Mouse (Mus musculus) macrophage (primary cell): Measurements from ENCODE around the gene Olfr91. TPM values are rescaled to one million over a fixed set of nuclear protein-coding genes. Genes with fewer than 3 reads are reported as not detected.

ENCODE experiments used
- H3K27ac ChIP-seq: fragments of 350-480 bp; formaldehyde crosslinking; 2 replicates; pipeline ENCODE4 v1.9.0; 2021
- H3K36me3 ChIP-seq: fragments of 350-480 bp; formaldehyde crosslinking; 2 replicates; pipeline ENCODE4 v1.9.0; 2021; ENCODE audit errors: inconsistent target
- H3K4me3 ChIP-seq: fragments of 350-480 bp; formaldehyde crosslinking; 2 replicates; pipeline ENCODE4 v1.9.0; 2021; ENCODE audit errors: inconsistent target
- H3K79me2 ChIP-seq: fragments of 350-480 bp; formaldehyde crosslinking; 2 replicates; pipeline ENCODE4 v1.9.0; 2021; ENCODE audit errors: inconsistent target
- WGBS: methylation state at CpG from one replicate; pipeline ENCODE4 v1.1.7; 2026; ENCODE audit warnings: inconsistent platforms; ENCODE audit not compliant: missing documents; 5-methylcytosine and 5-hydroxymethylcytosine counted together
- polyA plus RNA-seq: library from polyadenylated mRNA; stranded (reverse); fragments of 250-400 nt; gene quantifications from 3 replicates; pipeline ENCODE4 v1.2.4, GENCODE M21; 2018; ENCODE audit warnings: inconsistent platforms

Gene Olfr91
- polyA plus RNA-seq, 1 experiment from 2014 or later: not detected

- H3K27ac ChIP-seq: no peak overlapping the region
- H3K4me3 ChIP-seq: no peak overlapping the region
- H3K79me2 ChIP-seq: no peaks in the 10 kb centered on the region
- no peaks in the 10 kb centered on the region for H3K36me3 ChIP-seq
- 90% methylated on average over 19 of the region's 19 CpGs for WGBS
Observed at GRCm38 (mm10) chr17:37047332-37047976, 50.6 kb downstream of the Olfr91 start.

DNA sequence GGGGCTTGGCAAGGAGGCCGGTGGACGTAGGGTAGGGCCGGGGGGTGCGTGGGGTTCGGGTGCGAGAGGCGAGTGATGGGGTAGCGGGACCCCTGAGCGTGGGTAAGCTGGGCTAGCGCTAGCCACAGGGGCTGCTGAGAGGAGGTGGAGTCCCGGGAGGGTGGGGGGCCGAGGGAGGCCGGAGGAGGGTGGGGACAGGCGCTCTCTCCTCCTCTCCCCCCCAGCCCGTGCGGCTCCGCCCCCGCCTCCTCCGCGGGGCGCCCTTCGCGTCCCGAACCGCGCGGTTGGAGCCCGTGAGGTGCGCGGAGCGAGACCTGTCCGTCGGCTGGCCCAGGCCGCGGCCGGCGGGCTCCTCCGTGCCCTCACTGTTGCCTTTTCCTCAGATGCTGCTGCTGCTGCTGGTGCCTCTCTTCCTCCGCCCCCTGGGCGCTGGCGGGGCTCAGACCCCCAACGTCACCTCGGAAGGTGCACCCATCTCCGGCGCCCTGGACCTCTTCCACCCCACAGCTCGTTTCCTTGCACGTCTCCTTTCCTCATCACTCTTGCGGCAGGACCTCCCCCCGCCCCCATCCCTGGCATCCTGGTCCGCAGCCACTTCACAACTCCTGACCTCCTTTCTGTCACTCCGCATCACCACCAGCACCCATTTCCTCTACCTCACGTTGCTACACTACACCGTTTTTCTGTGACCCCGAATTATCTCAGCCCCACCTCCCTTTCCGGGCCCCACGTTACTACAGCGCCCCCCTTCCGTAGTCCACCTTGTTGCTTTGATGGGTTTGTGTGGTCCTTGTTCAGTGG is 51.6 kb downstream of the Olfr91 start:
- no peaks in the 10 kb centered on the region for H3K36me3 ChIP-seq
- H3K79me2 ChIP-seq: no peaks in the 10 kb centered on the region
- 2% methylated on average over 50 of the region's 58 CpGs for WGBS
- H3K27ac ChIP-seq: no peak overlapping the region
- H3K4me3 ChIP-seq: no peak overlapping the region

- H3K27ac ChIP-seq: no peak within 1 kb of the TSS
- H3K79me2 ChIP-seq: no peaks in the 10 kb centered on the region
- H3K36me3 ChIP-seq: no peaks in the 10 kb centered on the region
- H3K4me3 ChIP-seq: no peak within 1 kb of the TSS
- WGBS: under 1% methylated on average over 46 of the region's 55 CpGs
Observed at GRCm38 (mm10) chr17:37045611-37046311, 52.3 kb downstream of the Olfr91 start, which contains the start of gene Gabbr1. Gene Gabbr1, plus strand, starts transcription at chr17:37045966.

GRCm38 (mm10) chr17:37044651-37045244 is 53.3 kb downstream of the Olfr91 start:
- H3K27ac ChIP-seq: no peak overlapping the region
- no peak overlapping the region for H3K4me3 ChIP-seq
- H3K36me3 ChIP-seq: no peaks in the 10 kb centered on the region
- 10% methylated on average over 7 of the region's 7 CpGs for WGBS
- no peaks in the 10 kb centered on the region for H3K79me2 ChIP-seq

Other genes with a start within 250 kb of the Olfr91 start
- gene Trim15, start 231.1 kb downstream of the Olfr91 start, polyA plus RNA-seq: not detected in 3 replicates
- gene Trim10, start 228.7 kb downstream of the Olfr91 start, polyA plus RNA-seq: not detected in 3 replicates
- not detected in 3 replicates for gene Trim40, start 208.2 kb downstream of the Olfr91 start, polyA plus RNA-seq
- gene Trim31, start 200.2 kb downstream of the Olfr91 start, polyA plus RNA-seq: not detected in 3 replicates
- gene Rnf39, start 155.4 kb downstream of the Olfr91 start, polyA plus RNA-seq: not detected in 3 replicates
- gene Ppp1r11, start 146.5 kb downstream of the Olfr91 start, polyA plus RNA-seq: 42.9 to 61.6 TPM (median 57.7 TPM) in 3 replicates
- gene Znrd1, start 139.7 kb downstream of the Olfr91 start, polyA plus RNA-seq: 17.7 to 36.4 TPM (median 32.4 TPM) in 3 replicates
- 5.5 to 12.4 TPM (median 5.9 TPM) in 3 replicates for gene Znrd1as, start 139.7 kb downstream of the Olfr91 start, polyA plus RNA-seq
- not detected in 3 replicates for gene 2410137M14Rik, start 117.0 kb downstream of the Olfr91 start, polyA plus RNA-seq
- gene H2-M5, start 108.7 kb downstream of the Olfr91 start, polyA plus RNA-seq: not detected in 3 replicates
- not detected in 3 replicates for gene Zfp57, start 97.1 kb downstream of the Olfr91 start, polyA plus RNA-seq
- gene Mog, start 74.9 kb downstream of the Olfr91 start, polyA plus RNA-seq: not detected in 3 replicates
- gene Gabbr1, start 52.3 kb downstream of the Olfr91 start, polyA plus RNA-seq: 0.44 to 0.87 TPM (median 0.59 TPM) in 3 replicates
- not detected in 3 replicates for gene Olfr90, start 9.8 kb downstream of the Olfr91 start, polyA plus RNA-seq
- gene Olfr92, start 21.8 kb upstream of the Olfr91 start, polyA plus RNA-seq: not detected in 3 replicates
- not detected in 3 replicates for gene Olfr93, start 63.2 kb upstream of the Olfr91 start, polyA plus RNA-seq
- gene Ubd, start 95.6 kb upstream of the Olfr91 start, polyA plus RNA-seq: not detected in 3 replicates
- not detected in 3 replicates for gene Olfr94, start 102.7 kb upstream of the Olfr91 start, polyA plus RNA-seq
- gene Olfr95, start 114.8 kb upstream of the Olfr91 start, polyA plus RNA-seq: not detected in 3 replicates
- gene Olfr96, start 121.9 kb upstream of the Olfr91 start, polyA plus RNA-seq: not detected in 3 replicates
- gene Olfr97, start 139.1 kb upstream of the Olfr91 start, polyA plus RNA-seq: not detected in 3 replicates
- gene Olfr98, start 165.5 kb upstream of the Olfr91 start, polyA plus RNA-seq: not detected in 3 replicates
- gene H2-M3, start 171.9 kb upstream of the Olfr91 start, polyA plus RNA-seq: 27.9 to 59.9 TPM (median 48.4 TPM) in 3 replicates
- not detected in 3 replicates for gene Olfr99, start 185.2 kb upstream of the Olfr91 start, polyA plus RNA-seq
- gene Olfr101, start 206.0 kb upstream of the Olfr91 start, polyA plus RNA-seq: not detected in 3 replicates
- gene Olfr102, start 218.8 kb upstream of the Olfr91 start, polyA plus RNA-seq: not detected in 3 replicates
- not detected in 3 replicates for gene Olfr103, start 241.4 kb upstream of the Olfr91 start, polyA plus RNA-seq